Mouse (Mus musculus): ENCODE measurements around the gene Tmem156.

GRCm38 (mm10) chr5:65076087-65076486, 15.8 kb downstream of the Tmem156 start:
- no peak for TF ChIP-seq EP300 (IDR thresholded peaks at IDR 0.05; ENCODE audit: low read depth in 1 of 2, low read length in 2 of 2)
- no peak for TF ChIP-seq MAFK (IDR thresholded peaks at IDR 0.05; ENCODE audit: borderline replicate concordance, low read depth, low read length)
- TF ChIP-seq POLR2A (IDR thresholded peaks at IDR 0.05; ENCODE audit: control insufficient read depth in 1 of 2, insufficient read depth in 1 of 2, low read depth in 1 of 2, low read length in 2 of 2, poor library complexity in 1 of 2), result no peak
- TF ChIP-seq ETS1 (IDR thresholded peaks at IDR 0.05; ENCODE audit: low read depth, low read length), result no peak
- TF ChIP-seq CTCF (IDR thresholded peaks at IDR 0.05 in 2 of 3, conservative IDR thresholded peaks at IDR 0.05 in 1 of 3; ENCODE audit: control insufficient read depth in 1 of 3, insufficient read depth in 1 of 3, low read depth in 2 of 3, low read length in 3 of 3, poor library complexity in 1 of 3, severe bottlenecking in 1 of 3), result peak in 1 of 3 experiments; percentile 35; a peak in 2 of 6 replicates
- TF ChIP-seq CHD2 (IDR thresholded peaks at IDR 0.05; ENCODE audit: low read length), result no peak
- no peak for TF ChIP-seq MXI1 (IDR thresholded peaks at IDR 0.05; ENCODE audit: low read depth, low read length)
- TF ChIP-seq TCF12 (IDR thresholded peaks at IDR 0.05; ENCODE audit: low read depth, low read length), result no peak
- no peak for TF ChIP-seq RCOR1 (IDR thresholded peaks at IDR 0.05; ENCODE audit: low read depth, low read length)
- no peak for TF ChIP-seq SIN3A (IDR thresholded peaks at IDR 0.05; ENCODE audit: low read length)
- no peak for TF ChIP-seq ELF1 (IDR thresholded peaks at IDR 0.05; ENCODE audit: low read depth, low read length)
- no peak for TF ChIP-seq MYC (IDR thresholded peaks at IDR 0.05; ENCODE audit: low read depth, low read length)
- no peak for TF ChIP-seq MAX (IDR thresholded peaks at IDR 0.05; ENCODE audit: low read length)
- no peak for TF ChIP-seq CHD1 (IDR thresholded peaks at IDR 0.05; ENCODE audit: low read depth, low read length)

All from MEL (cell line).